Mouse (Mus musculus): ENCODE results near the gene Usp50. TPM values are rescaled to one million over a fixed set of nuclear protein-coding genes. Genes with fewer than 3 reads are reported as not detected.
A peak's percentile ranks its signal among the peaks of the same experiment; 100 is the strongest.

The Usp50 gene
- polyA plus RNA-seq, 1 experiment: 1.5 TPM

DNA sequence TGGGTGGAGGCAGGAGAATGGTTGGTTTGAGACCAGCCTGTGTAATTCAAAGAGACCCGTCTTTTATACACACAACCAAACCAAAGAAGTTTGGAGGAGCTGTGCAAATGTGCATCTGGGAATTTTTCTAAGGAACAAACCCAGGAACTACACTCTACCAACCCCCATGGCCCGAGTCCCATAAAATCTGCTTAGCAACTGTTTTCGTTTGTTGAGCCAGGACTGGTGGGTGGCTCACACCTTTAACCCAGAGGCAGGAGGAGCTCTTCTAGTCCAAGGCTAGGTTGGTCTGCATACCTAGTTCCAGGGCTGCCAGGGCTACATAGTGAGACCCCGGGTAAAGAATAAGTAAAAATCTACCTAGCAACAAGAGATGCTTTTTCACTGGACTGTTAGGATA lies 7.3 kb downstream of the Usp50 start:
- Histone ChIP-seq H3K27me3 (replicated peaks; ENCODE audit: control insufficient read depth, insufficient read depth, low read length) (no peaks in the 10 kb centered on the region), H3K4me3 (ENCODE audit: insufficient read depth, low read depth, low read length) (no peak overlapping the region), H3K4me1 (ENCODE audit: control insufficient read depth, insufficient read depth, low read length) (no peaks in the 10 kb centered on the region), H3K27ac (ENCODE audit: insufficient read depth, low read depth, low read length) (no peak overlapping the region), H3K36me3 (ENCODE audit: control insufficient read depth, insufficient read depth, low read length) (no peaks in the 10 kb centered on the region)
- no peak for DNase-seq
- WGBS: 55% methylated on average over 4 of the region's 4 CpGs
- TF ChIP-seq CTCF (conservative IDR thresholded peaks at IDR 0.05; ENCODE audit: insufficient read depth, insufficient read length, low read depth, low read length) (no peak), POLR2A (IDR thresholded peaks at IDR 0.05; ENCODE audit: low read depth, low read length) (no peak)

- Histone ChIP-seq H3K4me3 (ENCODE audit: insufficient read depth, low read depth, low read length) (no peak overlapping the region), H3K4me1 (ENCODE audit: control insufficient read depth, insufficient read depth, low read length) (no peaks in the 10 kb centered on the region), H3K36me3 (ENCODE audit: control insufficient read depth, insufficient read depth, low read length) (no peaks in the 10 kb centered on the region), H3K27me3 (replicated peaks; ENCODE audit: control insufficient read depth, insufficient read depth, low read length) (no peaks in the 10 kb centered on the region), H3K27ac (ENCODE audit: insufficient read depth, low read depth, low read length) (no peak overlapping the region)
- 87% methylated on average over 5 of the region's 5 CpGs for WGBS
- TF ChIP-seq POLR2A (IDR thresholded peaks at IDR 0.05; ENCODE audit: low read depth, low read length) (no peak), CTCF (conservative IDR thresholded peaks at IDR 0.05; ENCODE audit: insufficient read depth, insufficient read length, low read depth, low read length) (no peak)
- DNase-seq: no peak
These were observed 11.1 kb downstream of the Usp50 start for GRCm38 (mm10) chr2:126772217-126772616.

- WGBS: 57% methylated on average over 19 of the region's 19 CpGs
- H3K27me3 ChIP-seq (replicated peaks; ENCODE audit: control insufficient read depth, insufficient read depth, low read length): no peaks in the 10 kb centered on the region
- no peaks in the 10 kb centered on the region for H3K36me3 ChIP-seq (ENCODE audit: control insufficient read depth, insufficient read depth, low read length)
- H3K4me1 ChIP-seq (ENCODE audit: control insufficient read depth, insufficient read depth, low read length): no peaks in the 10 kb centered on the region
- no peak for DNase-seq
- H3K27ac ChIP-seq (ENCODE audit: insufficient read depth, low read depth, low read length): no peak overlapping the region
- H3K4me3 ChIP-seq (ENCODE audit: insufficient read depth, low read depth, low read length): no peak overlapping the region
- TF ChIP-seq POLR2A (IDR thresholded peaks at IDR 0.05; ENCODE audit: low read depth, low read length) (no peak), CTCF (conservative IDR thresholded peaks at IDR 0.05; ENCODE audit: insufficient read depth, insufficient read length, low read depth, low read length) (no peak)
These were observed 13.7 kb downstream of the Usp50 start for GRCm38 (mm10) chr2:126769431-126770181.

GRCm38 (mm10) chr2:126768194-126768593 lies 15.1 kb downstream of the Usp50 start:
- Histone ChIP-seq H3K4me3 (ENCODE audit: insufficient read depth, low read depth, low read length) (no peak overlapping the region), H3K27ac (ENCODE audit: insufficient read depth, low read depth, low read length) (no peak overlapping the region), H3K27me3 (replicated peaks; ENCODE audit: control insufficient read depth, insufficient read depth, low read length) (no peaks in the 10 kb centered on the region), H3K4me1 (ENCODE audit: control insufficient read depth, insufficient read depth, low read length) (no peaks in the 10 kb centered on the region), H3K36me3 (ENCODE audit: control insufficient read depth, insufficient read depth, low read length) (no peaks in the 10 kb centered on the region)
- no peak for DNase-seq
- TF ChIP-seq POLR2A (IDR thresholded peaks at IDR 0.05; ENCODE audit: low read depth, low read length): no peak
- peak; percentile 35; the same call in 1 of the 2 replicates for TF ChIP-seq CTCF (conservative IDR thresholded peaks at IDR 0.05; ENCODE audit: insufficient read depth, insufficient read length, low read depth, low read length)
- 75% methylated on average over 4 of the region's 4 CpGs for WGBS

DNA sequence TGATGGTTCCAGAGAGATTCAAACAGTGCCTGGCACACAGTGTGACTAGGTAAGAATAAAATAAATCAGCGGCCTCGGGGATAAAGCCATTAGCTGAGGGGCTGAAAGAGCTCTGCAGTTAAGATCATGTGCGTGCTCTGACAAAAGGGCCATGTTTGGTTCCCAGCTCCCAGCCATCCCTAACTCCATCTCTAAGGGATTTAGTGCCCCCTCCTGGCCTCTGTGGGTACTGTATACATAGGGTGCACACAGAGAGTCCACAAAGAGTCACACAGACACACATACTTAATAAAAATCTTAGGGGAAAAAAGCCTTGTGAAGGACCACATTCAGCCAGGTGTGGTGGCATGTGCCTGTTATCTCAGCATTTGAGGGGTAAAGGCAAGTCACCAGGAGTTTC lies 15.7 kb downstream of the Usp50 start:
- Histone ChIP-seq H3K27ac (ENCODE audit: insufficient read depth, low read depth, low read length) (no peak overlapping the region), H3K27me3 (replicated peaks; ENCODE audit: control insufficient read depth, insufficient read depth, low read length) (no peaks in the 10 kb centered on the region), H3K36me3 (ENCODE audit: control insufficient read depth, insufficient read depth, low read length) (no peaks in the 10 kb centered on the region), H3K4me1 (ENCODE audit: control insufficient read depth, insufficient read depth, low read length) (no peaks in the 10 kb centered on the region), H3K4me3 (ENCODE audit: insufficient read depth, low read depth, low read length) (no peak overlapping the region)
- WGBS: over 99% methylated on average over 3 of the region's 3 CpGs
- no peak for DNase-seq
- TF ChIP-seq POLR2A (IDR thresholded peaks at IDR 0.05; ENCODE audit: low read depth, low read length) (no peak), CTCF (conservative IDR thresholded peaks at IDR 0.05; ENCODE audit: insufficient read depth, insufficient read length, low read depth, low read length) (no peak)

DNA sequence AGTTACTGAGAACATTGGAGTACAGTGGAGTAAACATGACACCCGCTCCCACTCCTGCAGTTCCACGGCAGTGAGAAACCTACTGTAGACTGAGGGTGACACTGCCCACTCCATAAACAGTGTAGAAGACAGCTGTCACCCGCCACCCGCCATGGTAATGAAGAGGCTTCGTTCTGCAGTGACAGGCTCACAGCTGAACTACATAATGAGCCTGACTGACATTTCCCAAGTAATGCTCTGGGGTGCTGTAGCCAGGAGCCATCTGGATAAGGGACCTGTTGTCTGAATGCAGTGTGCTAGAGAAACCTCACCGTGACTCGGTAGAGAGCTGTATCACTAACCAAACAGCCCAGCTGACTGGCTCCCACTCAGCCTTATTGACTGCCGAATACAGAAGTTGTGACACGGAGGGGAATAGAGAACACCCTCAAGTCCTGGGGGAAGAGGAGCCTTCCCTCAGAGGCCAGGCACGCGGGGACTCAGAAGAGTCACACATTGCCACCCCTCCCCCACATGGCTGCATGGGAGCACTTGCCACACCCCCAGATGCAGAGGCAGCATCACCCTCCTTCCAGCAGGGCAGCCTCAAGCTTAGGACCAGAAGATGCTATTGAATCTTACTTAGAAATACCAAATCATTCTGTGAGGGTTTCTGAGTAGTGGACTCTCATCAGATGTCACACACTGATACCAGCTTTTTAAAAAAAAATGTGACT lies 17.2 kb downstream of the Usp50 start:
- Histone ChIP-seq H3K36me3 (ENCODE audit: control insufficient read depth, insufficient read depth, low read length) (no peaks in the 10 kb centered on the region; the same call in 1 of the 2 replicates), H3K4me1 (ENCODE audit: control insufficient read depth, insufficient read depth, low read length) (no peaks in the 10 kb centered on the region), H3K27me3 (replicated peaks; ENCODE audit: control insufficient read depth, insufficient read depth, low read length) (no peaks in the 10 kb centered on the region), H3K4me3 (ENCODE audit: insufficient read depth, low read depth, low read length) (no peak overlapping the region), H3K27ac (ENCODE audit: insufficient read depth, low read depth, low read length) (no peak overlapping the region)
- DNase-seq: no peak
- TF ChIP-seq CTCF (conservative IDR thresholded peaks at IDR 0.05; ENCODE audit: insufficient read depth, insufficient read length, low read depth, low read length): no peak
- TF ChIP-seq POLR2A (IDR thresholded peaks at IDR 0.05; ENCODE audit: low read depth, low read length): no peak
- 30% methylated on average over 11 of the region's 11 CpGs for WGBS

- Histone ChIP-seq H3K4me1 (ENCODE audit: control insufficient read depth, insufficient read depth, low read length) (no peaks in the 10 kb centered on the region), H3K27ac (ENCODE audit: insufficient read depth, low read depth, low read length) (no peak overlapping the region), H3K36me3 (ENCODE audit: control insufficient read depth, insufficient read depth, low read length) (peaks cover 14% of the 10 kb centered on the region), H3K27me3 (replicated peaks; ENCODE audit: control insufficient read depth, insufficient read depth, low read length) (no peaks in the 10 kb centered on the region), H3K4me3 (ENCODE audit: insufficient read depth, low read depth, low read length) (no peak overlapping the region)
- WGBS: 93% methylated on average over 7 of the region's 7 CpGs
- TF ChIP-seq CTCF (conservative IDR thresholded peaks at IDR 0.05; ENCODE audit: insufficient read depth, insufficient read length, low read depth, low read length): no peak
- no peak for TF ChIP-seq POLR2A (IDR thresholded peaks at IDR 0.05; ENCODE audit: low read depth, low read length)
- DNase-seq: no peak
These were observed 23.9 kb downstream of the Usp50 start for GRCm38 (mm10) chr2:126759351-126759750.

Data from kidney, adult 2 months (tissue).